Mouse (Mus musculus): Measurements from ENCODE around the gene Scarf2. TPM values are rescaled to one million over a fixed set of nuclear protein-coding genes. Genes with fewer than 3 reads are reported as not detected.

Scarf2 gene
- total RNA-seq, 2 experiments from 2014 or later, result 0.10 TPM; not detected in 1

Other genes starting within 250 kb of the Scarf2 start
- 0.15 TPM in 1 of 2 replicates, not detected in the other for gene Lrrc74b, start 236.0 kb upstream of the Scarf2 start, total RNA-seq (2015)
- gene Lrrc74b, start 236.0 kb upstream of the Scarf2 start, total RNA-seq (2017), result not detected in 2 replicates
- gene P2rx6, start 235.4 kb upstream of the Scarf2 start, total RNA-seq (2015), result not detected in 2 replicates
- not detected in 2 replicates for gene P2rx6, start 235.4 kb upstream of the Scarf2 start, total RNA-seq (2017)
- 1.2 and 1.4 TPM in 2 replicates for gene Slc7a4, start 214.1 kb upstream of the Scarf2 start, total RNA-seq (2015)
- 4.2 and 5.6 TPM in 2 replicates for gene Slc7a4, start 214.1 kb upstream of the Scarf2 start, total RNA-seq (2017)
- 59.3 and 76.5 TPM in 2 replicates for gene Smpd4, start 177.9 kb upstream of the Scarf2 start, total RNA-seq (2015)
- gene Smpd4, start 177.9 kb upstream of the Scarf2 start, total RNA-seq (2017), result 49.1 and 49.3 TPM in 2 replicates
- gene Ccdc74a, start 150.8 kb upstream of the Scarf2 start, total RNA-seq (2015), result 1.0 and 1.5 TPM in 2 replicates
- 0.51 TPM in 1 of 2 replicates, not detected in the other for gene Ccdc74a, start 150.8 kb upstream of the Scarf2 start, total RNA-seq (2017)
- 42.7 and 43.0 TPM in 2 replicates for gene Med15, start 64.4 kb upstream of the Scarf2 start, total RNA-seq (2015)
- gene Med15, start 64.4 kb upstream of the Scarf2 start, total RNA-seq (2017), result 15.5 and 26.5 TPM in 2 replicates
- gene Klhl22, start 37.7 kb upstream of the Scarf2 start, total RNA-seq (2015), result 7.5 and 10.6 TPM in 2 replicates
- gene Klhl22, start 37.7 kb upstream of the Scarf2 start, total RNA-seq (2017), result 12.8 and 34.6 TPM in 2 replicates
- gene B830017H08Rik, start 35.8 kb downstream of the Scarf2 start, total RNA-seq (2015), result not detected in 2 replicates
- not detected in 2 replicates for gene B830017H08Rik, start 35.8 kb downstream of the Scarf2 start, total RNA-seq (2017)
- 1.3 and 1.9 TPM in 2 replicates for gene Car15, start 41.1 kb downstream of the Scarf2 start, total RNA-seq (2015)
- 1.2 and 2.5 TPM in 2 replicates for gene Car15, start 41.1 kb downstream of the Scarf2 start, total RNA-seq (2017)
- 0.05 and 0.20 TPM in 2 replicates for gene Gm20518, start 94.4 kb downstream of the Scarf2 start, total RNA-seq (2015)
- gene Gm20518, start 94.4 kb downstream of the Scarf2 start, total RNA-seq (2017), result 0.20 TPM in 1 of 2 replicates, not detected in the other
- gene Tssk1, start 96.9 kb downstream of the Scarf2 start, total RNA-seq (2015), result not detected in 2 replicates
- not detected in 2 replicates for gene Tssk1, start 96.9 kb downstream of the Scarf2 start, total RNA-seq (2017)
- 21.6 and 23.8 TPM in 2 replicates for gene Dgcr2, start 101.3 kb downstream of the Scarf2 start, total RNA-seq (2015)
- 40.4 and 50.0 TPM in 2 replicates for gene Dgcr2, start 101.3 kb downstream of the Scarf2 start, total RNA-seq (2017)
- not detected in 2 replicates for gene Tssk2, start 101.4 kb downstream of the Scarf2 start, total RNA-seq (2015)
- gene Tssk2, start 101.4 kb downstream of the Scarf2 start, total RNA-seq (2017), result not detected in 2 replicates
- gene Ess2, start 114.1 kb downstream of the Scarf2 start, total RNA-seq (2015), result 8.4 and 12.0 TPM in 2 replicates
- 22.5 and 23.8 TPM in 2 replicates for gene Ess2, start 114.1 kb downstream of the Scarf2 start, total RNA-seq (2017)
- not detected in 2 replicates for gene Gsc2, start 117.8 kb downstream of the Scarf2 start, total RNA-seq (2015)
- not detected in 2 replicates for gene Gsc2, start 117.8 kb downstream of the Scarf2 start, total RNA-seq (2017)
- 23.0 and 27.2 TPM in 2 replicates for gene Slc25a1, start 130.9 kb downstream of the Scarf2 start, total RNA-seq (2015)
- gene Slc25a1, start 130.9 kb downstream of the Scarf2 start, total RNA-seq (2017), result 35.4 and 50.6 TPM in 2 replicates
- not detected in 2 replicates for gene Vpreb2, start 183.1 kb downstream of the Scarf2 start, total RNA-seq (2015)
- gene Vpreb2, start 183.1 kb downstream of the Scarf2 start, total RNA-seq (2017), result not detected in 2 replicates